Comparison of ENCODE assay signal across 23 mouse cellular contexts in the genomic region with DNA sequence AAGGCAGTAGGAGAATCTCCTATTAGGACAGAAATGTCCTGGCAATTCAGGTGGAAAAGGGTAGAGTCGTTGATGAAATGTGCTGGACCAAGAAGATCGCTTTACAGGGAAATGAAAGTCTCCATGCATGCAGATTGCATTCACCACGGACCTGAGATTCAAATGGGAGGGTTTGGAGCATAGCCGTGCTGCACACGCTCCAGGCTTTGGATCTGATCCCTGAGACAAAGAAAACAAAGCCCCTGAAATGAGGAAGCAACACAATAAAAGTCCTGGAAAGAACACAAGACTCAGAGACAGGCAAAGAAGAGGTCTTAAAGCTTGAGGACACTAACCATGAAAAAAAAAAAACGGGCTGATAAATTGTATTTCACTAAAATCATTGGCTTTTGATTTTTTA.
"Had no signal": no experiment of that assay in that cellular context is flagged by ENCODE, and none has a peak within 500 bp of the region (broad histone marks: within the 10 kb centered on the region; RNA-seq: fewer than 3 reads in every experiment).

No protein-coding gene starts in this region.

- H3K27ac ChIP-seq: gastrocnemius, adult 2 months; heart, embryonic 10.5 days; hindbrain, embryonic 13.5 days; hindbrain, embryonic 15.5 days; hindbrain, postnatal 0 days; kidney, embryonic 15.5 days; kidney, postnatal 0 days; layer of hippocampus, adult 2 months; limb, embryonic 12.5 days; liver, embryonic 12.5 days; liver, embryonic 14.5 days had no signal

- H3K9ac ChIP-seq: heart, embryonic 12.5 days; hindbrain, embryonic 13.5 days; hindbrain, embryonic 15.5 days; kidney, embryonic 15.5 days; limb, embryonic 12.5 days; liver, embryonic 12.5 days; liver, embryonic 14.5 days had no signal

- DNase-seq: gastrocnemius, adult 2 months; gastrocnemius, postnatal 14 days; gastrocnemius, postnatal 36 days; heart, postnatal 14 days; kidney, adult 11 months; kidney, adult 2 months; kidney, adult 9 months; kidney, postnatal 14 days; kidney, postnatal 36 days; layer of hippocampus, postnatal 36 days; left cerebral cortex, postnatal 4 days; liver had no signal

- H3K27me3 ChIP-seq: heart, embryonic 12.5 days; hindbrain, embryonic 13.5 days; hindbrain, embryonic 15.5 days; kidney, embryonic 15.5 days; limb, embryonic 12.5 days; liver, embryonic 12.5 days had no signal

- H3K9me3 ChIP-seq: heart, embryonic 10.5 days; heart, embryonic 12.5 days; hindbrain, embryonic 13.5 days; hindbrain, embryonic 15.5 days; kidney, embryonic 15.5 days had no signal

- H3K4me1 ChIP-seq: heart, embryonic 10.5 days; heart, embryonic 12.5 days; hindbrain, embryonic 13.5 days; hindbrain, embryonic 15.5 days; kidney, embryonic 15.5 days; limb, embryonic 12.5 days; liver, embryonic 12.5 days had no signal

- H3K36me3 ChIP-seq: hindbrain, embryonic 13.5 days; hindbrain, embryonic 15.5 days; limb, embryonic 12.5 days had no signal

- H3K4me3 ChIP-seq: gastrocnemius, adult 2 months; heart, embryonic 10.5 days; heart, embryonic 12.5 days; hindbrain, embryonic 13.5 days; hindbrain, embryonic 15.5 days; kidney, embryonic 15.5 days; layer of hippocampus, adult 2 months; limb, embryonic 12.5 days; liver, embryonic 12.5 days had no signal
